Mouse (Mus musculus): ENCODE measurements around the gene Chit1.

Chit1 gene

GRCm38 (mm10) chr1:134110979-134111378 lies at the start of gene Chit1:
Gene Chit1, plus strand, starts transcription at chr1:134111242.
- no peak for DNase-seq (ENCODE audit: low spot score)

GRCm38 (mm10) chr1:134061915-134062314 lies 49.1 kb upstream of the Chit1 start:
- DNase-seq (ENCODE audit: low spot score) = no peak

GRCm38 (mm10) chr1:134062411-134063085 lies 48.5 kb upstream of the Chit1 start:
- no peak for DNase-seq (ENCODE audit: low spot score)

GRCm38 (mm10) chr1:134063086-134063772 lies 47.8 kb upstream of the Chit1 start:
- DNase-seq (ENCODE audit: low spot score) = peak; percentile 66

GRCm38 (mm10) chr1:134063773-134064125 lies 47.3 kb upstream of the Chit1 start:
- DNase-seq (ENCODE audit: low spot score) = peak; percentile 76

- no peak for DNase-seq (ENCODE audit: low spot score)
These were observed 46.7 kb upstream of the Chit1 start for GRCm38 (mm10) chr1:134064296-134064831.

GRCm38 (mm10) chr1:134065241-134065809 lies 45.7 kb upstream of the Chit1 start:
- peak; percentile 85 for DNase-seq (ENCODE audit: low spot score)

- no peak for DNase-seq (ENCODE audit: low spot score)
These were observed 44.5 kb upstream of the Chit1 start for GRCm38 (mm10) chr1:134066554-134066953.

GRCm38 (mm10) chr1:134067143-134067619 lies 43.9 kb upstream of the Chit1 start:
- peak; percentile 94 for DNase-seq (ENCODE audit: low spot score)

- DNase-seq (ENCODE audit: low spot score) = no peak
These were observed 40.9 kb upstream of the Chit1 start for GRCm38 (mm10) chr1:134070099-134070669.

- DNase-seq (ENCODE audit: low spot score) = peak; percentile 86
These were observed 39.5 kb upstream of the Chit1 start for GRCm38 (mm10) chr1:134071411-134072018.

GRCm38 (mm10) chr1:134073061-134073564 lies 37.9 kb upstream of the Chit1 start:
- no peak for DNase-seq (ENCODE audit: low spot score)

GRCm38 (mm10) chr1:134073658-134074057 lies 37.4 kb upstream of the Chit1 start:
- DNase-seq (ENCODE audit: low spot score) = no peak

GRCm38 (mm10) chr1:134074184-134074583 lies 36.9 kb upstream of the Chit1 start:
- DNase-seq (ENCODE audit: low spot score) = no peak

GRCm38 (mm10) chr1:134074606-134075005 lies 36.4 kb upstream of the Chit1 start:
- no peak for DNase-seq (ENCODE audit: low spot score)

GRCm38 (mm10) chr1:134075532-134075931 lies 35.5 kb upstream of the Chit1 start:
- DNase-seq (ENCODE audit: low spot score) = no peak

GRCm38 (mm10) chr1:134076789-134077188 lies 34.3 kb upstream of the Chit1 start:
- no peak for DNase-seq (ENCODE audit: low spot score)

- DNase-seq (ENCODE audit: low spot score) = no peak
These were observed 33.5 kb upstream of the Chit1 start for GRCm38 (mm10) chr1:134077389-134078060.

- DNase-seq (ENCODE audit: low spot score) = no peak
These were observed 32.8 kb upstream of the Chit1 start for GRCm38 (mm10) chr1:134078061-134078795.

- peak; percentile 97 for DNase-seq (ENCODE audit: low spot score)
These were observed 32.1 kb upstream of the Chit1 start, which contains the start of gene Btg2 for GRCm38 (mm10) chr1:134078802-134079476. Gene Btg2, minus strand, starts transcription at chr1:134079120.
